Mouse (Mus musculus) erythroblast, embryonic 14.5 days (primary cell): ENCODE data around the gene Armc10. TPM values are rescaled to one million over a fixed set of nuclear protein-coding genes. Genes with fewer than 3 reads are reported as not detected.
A peak's percentile ranks its signal among the peaks of the same experiment; 100 is the strongest.
"Not testable (repeated sequence)": the region's sequence is repeated elsewhere in the genome, so short reads cannot be mapped to it uniquely, and the experiment has no call there.

Source experiments
- H3K27me3 ChIP-seq: 2 replicates; pipeline ENCODE4 v1.6.1; 2012; ENCODE audit warnings: inconsistent platforms; ENCODE audit not compliant: control insufficient read depth
- H3K36me3 ChIP-seq: 2 replicates; pipeline ENCODE4 v1.6.1; 2012; ENCODE audit warnings: mild to moderate bottlenecking, inconsistent platforms; ENCODE audit not compliant: control insufficient read depth
- H3K4me1 ChIP-seq: 2 replicates; pipeline ENCODE4 v1.6.1; 2012; ENCODE audit warnings: inconsistent platforms; ENCODE audit not compliant: control insufficient read depth
- H3K4me3 ChIP-seq: replicated peaks from 2 replicates; pipeline ENCODE3; 2012; ENCODE audit warnings: moderate library complexity, mild to moderate bottlenecking, inconsistent platforms
- H3K9me3 ChIP-seq: 2 replicates; pipeline ENCODE4 v1.6.1; 2012; ENCODE audit warnings: low read length, inconsistent platforms, mixed read lengths; ENCODE audit not compliant: control insufficient read depth
- GATA1 ChIP-seq: IDR thresholded peaks from 2 replicates; pipeline ENCODE4 v1.6.1; 2012; ENCODE audit warnings: low read length, inconsistent platforms, mixed read lengths
- TAL1 ChIP-seq: IDR thresholded peaks from 3 replicates; pipeline ENCODE4 v1.6.1; 2012; ENCODE audit warnings: low read length, inconsistent platforms, mixed read lengths
- polyA plus RNA-seq: library from polyadenylated mRNA; stranded (reverse); fragments of >175 nt; gene quantifications from 2 replicates; pipeline ENCODE4 v1.2.3, GENCODE M21; 2012

Armc10 gene
- polyA plus RNA-seq: 0.21 and 0.24 TPM in 2 replicates

DNA sequence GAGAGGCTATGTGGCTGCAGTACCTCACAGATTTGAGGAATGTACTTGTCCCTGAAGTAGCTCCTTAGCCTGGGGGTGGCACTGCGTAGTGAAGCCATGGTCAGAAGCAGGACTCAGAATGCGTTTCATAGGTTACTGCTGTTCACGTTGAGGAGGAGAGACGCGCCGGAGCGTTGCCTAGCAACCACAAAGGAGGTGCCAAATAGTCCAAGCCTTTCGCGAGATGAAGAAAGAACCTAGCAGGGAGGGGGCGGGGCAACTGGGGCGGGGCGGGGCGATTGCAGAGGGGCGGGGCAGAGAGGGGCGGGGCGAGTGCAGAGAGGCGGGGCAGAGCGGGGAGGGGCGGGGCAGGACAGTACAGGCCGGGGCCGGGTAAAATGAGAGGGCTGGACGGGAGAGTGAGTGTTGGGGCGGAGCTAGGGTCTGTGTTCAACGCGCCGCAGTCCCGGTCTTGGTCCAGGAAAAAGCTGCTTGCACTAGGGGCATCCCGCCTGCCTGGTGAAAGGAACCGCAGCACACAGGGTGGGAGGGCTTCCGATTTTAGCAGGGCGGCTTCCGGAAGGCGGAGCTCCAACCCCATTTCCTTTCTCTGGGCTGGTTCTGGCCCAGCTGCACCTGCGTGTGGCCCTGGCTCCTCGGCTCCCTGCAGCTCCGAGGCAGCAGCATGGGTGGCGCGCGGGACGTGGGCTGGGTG, at the start of gene Armc10, which contains the start of gene Fbxl13:
Gene Armc10 (plus strand): TSS at position 375 of the 694 bp plus-strand sequence.
Gene Fbxl13 (minus strand): TSS at position 196 of the 694 bp plus-strand sequence.
- Histone ChIP-seq H3K4me3 (peak within 1 kb of the TSS; percentile 80), H3K4me1 (peaks cover 19% of the 10 kb centered on the region), H3K27me3 (peaks cover 30% of the 10 kb centered on the region), H3K9me3 (no peaks in the 10 kb centered on the region), H3K36me3 (peaks cover 19% of the 10 kb centered on the region)
- TF ChIP-seq TAL1: no peak
- TF ChIP-seq GATA1: no peak

DNA sequence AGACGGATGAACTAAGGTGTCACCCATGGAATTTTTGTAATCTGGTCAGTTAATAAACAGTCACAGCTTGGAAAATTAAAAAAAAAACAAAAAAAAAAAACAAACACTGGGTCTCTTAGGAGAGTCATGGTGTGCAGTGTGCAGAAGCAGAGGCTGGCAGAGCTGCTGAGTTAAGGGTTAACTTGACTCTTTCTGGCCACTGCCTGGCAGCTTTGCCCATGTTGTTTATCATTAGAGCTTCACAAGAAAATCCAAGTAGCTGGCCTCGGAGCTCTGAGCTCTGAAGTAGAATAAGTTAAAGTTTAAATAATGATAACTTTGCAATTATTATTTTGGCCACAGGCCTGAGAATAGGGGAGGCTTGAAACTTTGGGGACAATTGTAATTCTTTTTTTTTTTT, 46.1 kb upstream of the Armc10 start:
- not testable (repeated sequence) for H3K4me3 ChIP-seq, H3K36me3 ChIP-seq, H3K4me1 ChIP-seq, H3K27me3 ChIP-seq, H3K9me3 ChIP-seq

DNA sequence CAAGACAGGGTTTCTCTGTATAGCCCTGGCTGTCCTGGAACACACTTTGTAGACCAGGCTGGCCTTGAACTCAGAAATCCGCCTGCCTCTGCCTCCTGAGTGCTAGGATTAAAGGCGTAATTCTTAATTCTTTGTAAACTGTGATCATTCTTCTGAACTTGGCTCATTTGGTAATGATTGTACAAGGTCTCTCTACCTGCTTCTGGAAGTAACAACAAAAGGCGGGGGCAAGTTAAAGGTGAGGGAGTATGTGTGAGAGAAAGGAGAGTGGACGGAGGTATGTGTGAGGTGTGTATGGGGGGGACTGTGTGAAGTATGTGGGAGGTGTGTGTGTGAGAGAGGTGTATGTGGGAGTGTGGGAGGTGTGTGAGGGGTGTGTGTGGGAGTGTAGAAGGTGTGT, 45.7 kb upstream of the Armc10 start:
- Histone ChIP-seq H3K9me3 (no peaks in the 10 kb centered on the region), H3K27me3 (peaks cover 4% of the 10 kb centered on the region; the same call in 1 of the 2 replicates), H3K4me3 (no peak overlapping the region), H3K36me3 (no peaks in the 10 kb centered on the region), H3K4me1 (no peaks in the 10 kb centered on the region)
- no peak for TF ChIP-seq TAL1
- no peak for TF ChIP-seq GATA1

DNA sequence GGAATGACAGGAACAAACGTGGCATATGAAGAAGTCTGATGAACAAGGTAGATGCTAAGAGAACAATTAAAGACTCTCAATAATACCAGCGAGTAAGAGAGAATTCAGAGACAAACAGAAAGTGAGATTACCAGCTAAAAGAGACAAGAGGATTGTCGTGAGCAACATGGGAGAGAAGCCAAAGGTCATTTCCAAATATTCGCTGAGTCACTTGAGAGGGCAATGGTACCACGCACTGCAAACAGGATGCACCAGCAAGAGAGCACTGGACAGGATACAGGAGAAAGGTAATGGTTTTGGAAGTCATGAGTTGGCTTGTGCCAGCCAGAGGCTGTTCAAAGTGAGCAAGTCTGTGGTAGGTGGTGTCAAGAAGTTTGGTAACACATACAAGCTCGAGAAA, 39.7 kb upstream of the Armc10 start:
- Histone ChIP-seq H3K4me1 (no peaks in the 10 kb centered on the region), H3K4me3 (no peak overlapping the region), H3K9me3 (no peaks in the 10 kb centered on the region), H3K27me3 (no peaks in the 10 kb centered on the region), H3K36me3 (no peaks in the 10 kb centered on the region)
- TF ChIP-seq TAL1: no peak
- TF ChIP-seq GATA1: no peak

DNA sequence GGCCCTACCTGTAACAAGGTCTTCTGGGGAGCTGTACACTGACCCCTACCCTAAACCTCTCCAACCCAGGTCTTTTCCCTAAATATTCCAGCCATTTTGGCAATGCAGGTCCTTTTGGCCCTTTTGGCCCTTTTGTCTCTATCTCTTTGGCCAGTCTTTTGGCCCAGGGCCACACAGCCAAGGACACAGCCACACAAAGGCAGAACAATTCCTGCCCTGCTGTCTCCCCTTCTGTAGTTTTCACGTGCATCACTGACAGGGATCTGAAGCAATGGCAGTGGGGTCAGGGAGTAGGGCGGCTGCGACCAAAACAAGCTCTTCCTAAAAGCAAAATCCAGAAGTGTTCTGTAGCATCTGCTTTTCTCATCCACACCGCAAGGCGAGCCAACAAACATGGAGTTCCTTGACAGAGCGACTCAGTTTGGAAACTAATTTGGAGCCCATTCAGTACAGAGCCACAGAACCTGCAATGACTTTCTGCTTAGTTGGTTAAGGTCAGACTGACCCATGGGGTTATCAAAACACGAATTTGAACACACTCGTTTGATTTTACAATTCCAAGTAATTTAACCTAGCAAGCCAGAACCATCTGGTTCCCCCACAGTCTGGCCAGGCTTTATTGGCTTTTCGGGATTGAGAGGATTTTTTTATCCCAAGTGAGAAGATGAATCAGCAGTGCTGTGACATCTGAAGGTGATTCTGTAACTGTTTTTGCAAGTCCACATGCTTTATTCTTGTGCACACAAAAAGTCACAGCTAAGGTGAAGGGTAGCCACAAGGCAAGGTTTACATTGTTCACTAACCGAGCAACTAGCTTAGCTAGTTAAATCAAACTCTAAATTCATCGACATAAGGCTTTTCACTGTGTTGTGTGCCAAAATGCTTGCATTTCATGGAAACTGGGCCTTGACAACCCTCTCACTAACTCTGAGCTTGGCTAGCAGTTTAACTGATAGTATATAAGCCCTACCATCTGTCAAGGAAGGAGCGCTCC, 37.0 kb upstream of the Armc10 start:
- no peaks in the 10 kb centered on the region for H3K36me3 ChIP-seq
- no peaks in the 10 kb centered on the region for H3K9me3 ChIP-seq
- H3K27me3 ChIP-seq: no peaks in the 10 kb centered on the region
- no peaks in the 10 kb centered on the region for H3K4me1 ChIP-seq
- no peak overlapping the region for H3K4me3 ChIP-seq
- TF ChIP-seq GATA1 (no peak), TAL1 (no peak)

DNA sequence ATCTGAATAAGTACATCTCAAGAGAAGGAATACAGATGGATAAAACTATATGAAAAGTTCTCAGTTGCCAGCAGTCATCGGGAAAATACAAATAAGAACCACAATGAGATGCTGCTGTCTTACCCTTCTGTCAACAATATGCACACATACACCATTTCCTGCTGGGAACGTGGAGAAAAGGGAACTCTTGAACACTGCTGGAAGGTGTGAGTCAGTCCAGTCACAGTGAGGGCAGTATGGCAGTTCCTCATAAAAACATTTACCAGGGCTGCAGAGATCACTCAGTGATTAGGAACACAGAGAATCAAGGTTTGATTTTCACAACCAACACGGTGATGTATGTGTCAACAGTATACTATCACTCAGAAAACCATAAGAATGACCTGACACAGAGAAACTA, 34.6 kb upstream of the Armc10 start:
- TF ChIP-seq TAL1 (no peak), GATA1 (no peak)
- H3K4me3 ChIP-seq: no peak overlapping the region
- no peaks in the 10 kb centered on the region for H3K36me3 ChIP-seq
- H3K9me3 ChIP-seq: no peaks in the 10 kb centered on the region
- H3K27me3 ChIP-seq: no peaks in the 10 kb centered on the region
- H3K4me1 ChIP-seq: peaks cover 6% of the 10 kb centered on the region

DNA sequence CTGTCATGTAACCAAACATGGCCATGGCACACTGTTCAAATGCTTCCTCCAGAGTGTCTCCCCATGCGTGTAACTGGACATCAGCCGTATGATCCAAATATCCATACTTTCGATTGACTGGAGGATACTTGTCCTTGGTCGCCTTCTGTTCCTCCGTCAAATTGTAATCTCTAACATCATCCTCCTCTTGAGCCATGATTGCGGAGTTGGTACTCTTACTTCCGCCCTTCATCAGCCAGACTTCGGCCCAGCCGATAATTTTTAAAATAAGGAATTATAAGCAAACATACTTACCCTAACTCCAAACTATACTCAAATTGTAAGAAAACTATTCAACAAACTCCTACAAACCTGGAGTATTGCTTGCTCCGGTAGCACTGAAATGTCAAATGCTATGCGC, 31.3 kb upstream of the Armc10 start:
- not testable (repeated sequence) for H3K9me3 ChIP-seq, H3K27me3 ChIP-seq, H3K36me3 ChIP-seq, H3K4me3 ChIP-seq
- peaks cover 14% of the 10 kb centered on the region for H3K4me1 ChIP-seq

DNA sequence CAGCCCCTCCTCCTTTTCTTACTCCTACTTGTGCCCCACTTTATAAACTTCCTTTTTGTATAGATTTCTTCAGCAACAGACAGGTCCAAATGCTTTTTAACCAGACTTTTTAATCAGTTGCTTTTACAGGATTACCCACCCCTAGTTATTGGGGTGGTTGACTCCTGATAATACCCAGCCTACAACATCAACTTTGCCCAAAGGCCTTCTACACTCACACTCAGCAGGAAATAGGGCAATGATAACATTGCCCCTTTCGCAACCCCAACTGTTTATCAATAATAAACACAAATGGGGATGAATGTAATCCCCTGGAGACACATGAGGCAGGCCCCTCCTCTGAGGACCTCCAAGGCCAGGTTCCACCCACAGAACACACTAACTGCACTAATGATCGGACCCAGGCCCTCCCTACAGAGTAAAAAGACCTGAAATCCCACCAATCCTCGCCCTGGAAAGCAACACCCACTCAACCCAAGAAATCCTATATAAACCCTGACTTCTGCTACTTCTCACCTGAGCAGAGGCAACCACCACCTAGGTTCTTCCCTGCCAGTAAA, 29.1 kb upstream of the Armc10 start:
- no peak for TF ChIP-seq TAL1
- Histone ChIP-seq H3K27me3 (no peaks in the 10 kb centered on the region), H3K36me3 (no peaks in the 10 kb centered on the region), H3K4me3 (no peak overlapping the region), H3K9me3 (no peaks in the 10 kb centered on the region), H3K4me1 (peaks cover 14% of the 10 kb centered on the region)

DNA sequence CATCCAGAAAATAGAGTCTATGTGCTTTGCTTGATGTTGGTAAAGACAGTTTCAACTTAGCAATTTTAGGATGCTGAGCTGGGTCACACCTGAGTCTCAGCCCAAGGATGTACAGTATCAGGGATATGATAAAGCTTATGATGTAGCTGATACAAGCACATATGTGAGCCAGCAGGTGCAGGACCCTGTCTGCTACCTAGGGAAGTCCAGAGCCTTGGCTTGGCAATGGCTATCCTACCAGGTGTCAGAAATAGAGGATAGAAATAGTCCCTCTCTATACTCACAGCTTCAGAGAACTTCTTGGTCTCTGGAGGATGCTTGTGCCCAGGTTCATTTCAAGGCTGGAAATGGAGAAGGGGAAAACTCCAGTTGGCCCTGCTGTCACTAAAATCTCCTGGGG, 19.7 kb upstream of the Armc10 start:
- Histone ChIP-seq H3K4me3 (no peak overlapping the region), H3K27me3 (no peaks in the 10 kb centered on the region), H3K4me1 (no peaks in the 10 kb centered on the region), H3K9me3 (no peaks in the 10 kb centered on the region), H3K36me3 (no peaks in the 10 kb centered on the region)
- TF ChIP-seq GATA1 (no peak), TAL1 (no peak)
